Mouse (Mus musculus) neutrophil, adult 83 days (primary cell): Measurements from ENCODE around the gene Olfr93. TPM values are rescaled to one million over a fixed set of nuclear protein-coding genes. Genes with fewer than 3 reads are reported as not detected.

Experiments used
- total RNA-seq, 2 experiments: library from RNA; stranded (reverse); gene quantifications; one replicate each; pipeline ENCODE4 v1.2.4; 2023

Olfr93 gene
- not detected for total RNA-seq

GRCm38 (mm10) chr17:37161394-37161793, at the start of gene Olfr93:
Gene Olfr93 (minus strand): TSS chr17:37161494.

DNA sequence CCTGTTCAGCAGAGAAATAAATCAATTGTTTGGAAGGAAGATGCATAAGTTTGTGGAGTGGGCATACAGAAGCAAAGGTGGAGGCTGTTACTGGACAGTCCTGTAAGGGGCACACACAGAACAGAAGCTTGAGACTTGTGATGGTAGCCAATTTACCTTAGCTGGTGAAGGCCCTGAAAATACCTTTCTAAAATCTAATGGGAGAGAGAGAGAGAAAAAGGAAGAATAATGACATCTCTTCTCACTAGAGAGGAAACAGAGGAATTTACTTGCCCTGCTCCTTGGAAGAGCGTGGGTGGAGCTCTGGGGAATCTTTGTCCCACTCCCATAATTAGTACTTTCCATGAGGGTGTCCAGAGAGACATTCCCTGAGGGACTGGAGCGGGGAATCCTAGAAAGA, 39.6 kb upstream of the Olfr93 start, which contains the start of gene Olfr94:
TSS of gene Olfr94 (minus strand) at position 101 of the 400 bp plus-strand sequence.

DNA sequence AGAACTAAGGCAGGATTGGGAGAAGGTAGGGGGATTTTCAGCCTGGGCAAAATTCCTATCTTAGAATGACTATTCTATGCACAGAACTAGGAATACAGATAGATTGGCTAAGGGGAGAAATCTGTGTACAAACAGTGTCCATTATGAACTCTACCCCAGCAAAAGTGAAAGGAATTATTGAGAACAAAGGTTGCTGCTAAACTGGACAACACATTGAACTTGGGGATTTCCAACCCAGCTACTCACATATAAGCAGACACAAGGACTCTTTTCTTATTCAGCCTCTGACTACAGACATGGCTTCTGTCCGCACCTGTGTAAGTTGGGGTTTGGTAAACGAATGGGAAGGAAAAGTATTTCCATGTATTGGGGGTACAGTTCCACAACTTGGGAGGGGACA, 32.4 kb upstream of the Olfr93 start, which contains the start of gene Ubd:
TSS of gene Ubd (plus strand) at position 237 of the 400 bp plus-strand sequence.

GRCm38 (mm10) chr17:37119988-37120387, 41.3 kb downstream of the Olfr93 start, which contains the start of gene Olfr92:
Gene Olfr92 (minus strand): TSS chr17:37120088.

DNA sequence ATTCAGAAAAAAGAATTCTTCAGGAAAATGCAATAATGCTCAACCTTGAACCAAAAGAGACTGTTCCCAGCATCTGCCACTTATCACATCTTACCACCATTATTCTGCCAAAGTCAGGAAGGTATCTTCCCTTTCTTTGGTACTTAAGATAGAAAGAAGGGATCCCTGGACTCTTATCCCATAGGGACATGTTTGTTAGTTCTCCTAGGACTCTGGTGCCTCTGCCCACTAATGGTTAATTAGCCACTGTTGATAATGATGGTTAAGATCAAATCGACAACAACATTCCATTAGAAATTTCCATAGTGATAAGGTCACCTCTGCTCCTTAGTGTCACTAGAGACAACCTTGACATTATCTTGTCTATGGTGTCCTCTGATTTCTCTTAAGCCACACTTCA, 63.1 kb downstream of the Olfr93 start, which contains the start of gene Olfr91:
TSS of gene Olfr91 (minus strand) at position 101 of the 400 bp plus-strand sequence.

Other genes starting within 250 kb of the Olfr93 start
- gene Rnf39, start 218.6 kb downstream of the Olfr93 start, total RNA-seq = not detected
- gene Ppp1r11, start 209.8 kb downstream of the Olfr93 start, total RNA-seq = 10 to 100 TPM; 36.4 to 42.1 TPM
- 10 to 100 TPM; 29.7 to 30.7 TPM for gene Znrd1, start 202.9 kb downstream of the Olfr93 start, total RNA-seq
- gene Znrd1as, start 202.9 kb downstream of the Olfr93 start, total RNA-seq = 1 to 10 TPM; 1.6 to 1.9 TPM
- gene 2410137M14Rik, start 180.3 kb downstream of the Olfr93 start, total RNA-seq = not detected
- not detected for gene H2-M5, start 172.0 kb downstream of the Olfr93 start, total RNA-seq
- gene Zfp57, start 160.3 kb downstream of the Olfr93 start, total RNA-seq = under 1 TPM in 1 of 2 experiments, not detected in 1; 0.24 TPM
- gene Mog, start 138.1 kb downstream of the Olfr93 start, total RNA-seq = not detected
- gene Gabbr1, start 115.5 kb downstream of the Olfr93 start, total RNA-seq = 10 to 100 TPM; 87.9 to 96.0 TPM
- gene Olfr90, start 73.0 kb downstream of the Olfr93 start, total RNA-seq = under 1 TPM in 1 of 2 experiments, not detected in 1; 0.24 TPM
- gene Olfr91, start 63.2 kb downstream of the Olfr93 start, total RNA-seq = not detected
- not detected for gene Olfr92, start 41.4 kb downstream of the Olfr93 start, total RNA-seq
- gene Ubd, start 32.4 kb upstream of the Olfr93 start, total RNA-seq = not detected
- not detected for gene Olfr94, start 39.5 kb upstream of the Olfr93 start, total RNA-seq
- not detected for gene Olfr95, start 51.6 kb upstream of the Olfr93 start, total RNA-seq
- not detected for gene Olfr96, start 58.7 kb upstream of the Olfr93 start, total RNA-seq
- not detected for gene Olfr97, start 75.8 kb upstream of the Olfr93 start, total RNA-seq
- gene Olfr98, start 102.3 kb upstream of the Olfr93 start, total RNA-seq = not detected
- 1 to 10 TPM; 4.0 to 5.0 TPM for gene H2-M3, start 108.7 kb upstream of the Olfr93 start, total RNA-seq
- gene Olfr99, start 122.0 kb upstream of the Olfr93 start, total RNA-seq = not detected
- gene Olfr101, start 142.8 kb upstream of the Olfr93 start, total RNA-seq = not detected
- gene Olfr102, start 155.6 kb upstream of the Olfr93 start, total RNA-seq = not detected
- not detected for gene Olfr103, start 178.2 kb upstream of the Olfr93 start, total RNA-seq
- gene Olfr104-ps, start 198.1 kb upstream of the Olfr93 start, total RNA-seq = not detected
- not detected for gene Olfr105-ps, start 217.5 kb upstream of the Olfr93 start, total RNA-seq
- not detected for gene Olfr106-ps, start 228.9 kb upstream of the Olfr93 start, total RNA-seq
- gene Olfr107, start 237.7 kb upstream of the Olfr93 start, total RNA-seq = not detected